8 mouse cellular contexts compared by ENCODE assay signal in genomic region chr2:69823129-69823677, GRCm38 (mm10). TPM values are rescaled to one million over a fixed set of nuclear protein-coding genes. Genes with fewer than 3 reads are reported as not detected.
DNase-seq lines count a peak whose midpoint lies in the region; ATAC-seq and TF ChIP-seq lines count a peak whose summit lies in the region.

No protein-coding gene starts in this region.

- H3K9me3 ChIP-seq in MEL (replicated peaks; ENCODE audit: insufficient read depth, low read length) = no peaks in the 10 kb centered on the region
- no peaks in the 10 kb centered on the region for H3K9me3 ChIP-seq in embryonic facial prominence, embryonic 12.5 days
- H3K9me3 ChIP-seq in limb, embryonic 13.5 days = no peaks in the 10 kb centered on the region
- H3K9me3 ChIP-seq in midbrain, embryonic 14.5 days (ENCODE audit: control insufficient read depth, low read length) = no peaks in the 10 kb centered on the region

- H3K4me3 ChIP-seq in MEL (ENCODE audit: control insufficient read depth in 1 of 2, insufficient read depth in 1 of 2, low read depth in 2 of 2, low read length in 2 of 2) = peak overlapping the region; percentile 60 to 92
- H3K4me3 ChIP-seq in embryonic facial prominence, embryonic 12.5 days = peak overlapping the region; percentile 90
- peak overlapping the region; percentile 87 for H3K4me3 ChIP-seq in limb, embryonic 13.5 days
- peak overlapping the region; percentile 82 for H3K4me3 ChIP-seq in midbrain, embryonic 14.5 days (replicated peaks; ENCODE audit: low read depth, low read length)

- H3K36me3 ChIP-seq in MEL (ENCODE audit: control insufficient read depth in 1 of 2, insufficient read depth in 2 of 2, low read length in 2 of 2) = peaks cover 0 to 28% of the 10 kb centered on the region in 2 experiments; a peak in 3 of 4 replicates
- peaks cover 10% of the 10 kb centered on the region for H3K36me3 ChIP-seq in embryonic facial prominence, embryonic 12.5 days
- H3K36me3 ChIP-seq in limb, embryonic 13.5 days = peaks cover 22% of the 10 kb centered on the region
- H3K36me3 ChIP-seq in midbrain, embryonic 14.5 days (ENCODE audit: control insufficient read depth, insufficient read depth, low read length) = peaks cover 5% of the 10 kb centered on the region; the same call in 1 of the 2 replicates

- WGBS in embryonic facial prominence, embryonic 12.5 days = 2% methylated on average over 44 of the region's 45 CpGs
- WGBS in limb, embryonic 13.5 days = 2% methylated on average over 45 of the region's 45 CpGs
- WGBS in midbrain, embryonic 14.5 days = 2% methylated on average over 45 of the region's 45 CpGs

- peaks cover 19 to 21% of the 10 kb centered on the region in 2 experiments for H3K4me1 ChIP-seq in MEL (ENCODE audit: control insufficient read depth in 1 of 2, insufficient read depth in 2 of 2, low read length in 2 of 2)
- H3K4me1 ChIP-seq in embryonic facial prominence, embryonic 12.5 days = 0 out of 2 replicates have a peak, but pooled peaks cover 2% of the 10 kb centered on the region
- H3K4me1 ChIP-seq in limb, embryonic 13.5 days = peaks cover 15% of the 10 kb centered on the region
- H3K4me1 ChIP-seq in midbrain, embryonic 14.5 days (ENCODE audit: control insufficient read depth, insufficient read depth, low read length) = peaks cover 31% of the 10 kb centered on the region

- H3K27me3 ChIP-seq in MEL (ENCODE audit: control insufficient read depth in 1 of 2, insufficient read depth in 2 of 2, low read length in 2 of 2) = no peaks in the 10 kb centered on the region
- H3K27me3 ChIP-seq in embryonic facial prominence, embryonic 12.5 days = no peaks in the 10 kb centered on the region
- H3K27me3 ChIP-seq in limb, embryonic 13.5 days = no peaks in the 10 kb centered on the region
- H3K27me3 ChIP-seq in midbrain, embryonic 14.5 days (ENCODE audit: control insufficient read depth, insufficient read depth, low read length) = no peaks in the 10 kb centered on the region

- TF ChIP-seq RAD21 in MEL (IDR thresholded peaks at IDR 0.05; ENCODE audit: low read depth, low read length) = no peak

- no peak for TF ChIP-seq EP300 in MEL (IDR thresholded peaks at IDR 0.05; ENCODE audit: low read depth in 1 of 2, low read length in 2 of 2)

- H3K9ac ChIP-seq in MEL (ENCODE audit: control insufficient read depth, low read depth, low read length, poor library complexity, severe bottlenecking) = peak overlapping the region; percentile 76
- H3K9ac ChIP-seq in embryonic facial prominence, embryonic 12.5 days = peak overlapping the region; percentile 96
- H3K9ac ChIP-seq in limb, embryonic 13.5 days = peak overlapping the region; percentile 95
- peak overlapping the region; percentile 98 for H3K9ac ChIP-seq in midbrain, embryonic 14.5 days (replicated peaks; ENCODE audit: low read length)

- TF ChIP-seq POLR2A in MEL (IDR thresholded peaks at IDR 0.05; ENCODE audit: control insufficient read depth in 1 of 2, insufficient read depth in 1 of 2, low read depth in 1 of 2, low read length in 2 of 2, poor library complexity in 1 of 2) = no peak

- H3K27ac ChIP-seq in MEL (ENCODE audit: control insufficient read depth, low read depth, low read length) = peak overlapping the region; percentile 73
- H3K27ac ChIP-seq in embryonic facial prominence, embryonic 12.5 days = peak overlapping the region; percentile 97
- peak overlapping the region; percentile 96 for H3K27ac ChIP-seq in limb, embryonic 13.5 days
- peak overlapping the region; percentile 96 for H3K27ac ChIP-seq in midbrain, embryonic 14.5 days (replicated peaks; ENCODE audit: low read depth, low read length)

- peak overlapping the region; percentile 74 for H3K4me2 ChIP-seq in embryonic facial prominence, embryonic 12.5 days (replicated peaks)
- peak overlapping the region; percentile 71 for H3K4me2 ChIP-seq in limb, embryonic 13.5 days (replicated peaks)
- peak overlapping the region; percentile 75 for H3K4me2 ChIP-seq in midbrain, embryonic 14.5 days (ENCODE audit: low read length)

- peak; percentile 20 for DNase-seq in kidney, adult 18-20 months
- no peak for DNase-seq in kidney, adult 11 months
- peak; percentile 60 for DNase-seq in MEL (ENCODE audit: low read depth, low spot score)
- peak; percentile 47 for DNase-seq in heart, postnatal 4 days
- peak; percentile 84 for DNase-seq in midbrain, embryonic 14.5 days
- peak; percentile 21 for DNase-seq in thymus, postnatal 25 days

- peaks cover 14% of the 10 kb centered on the region for H3K79me2 ChIP-seq in MEL (ENCODE audit: control insufficient read depth, insufficient read depth, low read length, poor library complexity)

- ATAC-seq in embryonic facial prominence, embryonic 12.5 days (ENCODE audit: insufficient number of reproducible peaks, insufficient read depth, low FRiP score, low TSS enrichment) = peak; percentile 70
- ATAC-seq in limb, embryonic 13.5 days (ENCODE audit: low FRiP score, low read depth) = peak; percentile 79
- ATAC-seq in midbrain, embryonic 14.5 days (ENCODE audit: low FRiP score, low TSS enrichment) = peak; percentile 80

- TF ChIP-seq CTCF in MEL (IDR thresholded peaks at IDR 0.05 in 2 of 3, conservative IDR thresholded peaks at IDR 0.05 in 1 of 3; ENCODE audit: control insufficient read depth in 1 of 3, insufficient read depth in 1 of 3, low read depth in 2 of 3, low read length in 3 of 3, poor library complexity in 1 of 3, severe bottlenecking in 1 of 3) = no peak

TF ChIP-seq in MEL, 35 proteins besides CTCF, POLR2A, EP300 and RAD21:
- TF ChIP-seq UBTF (IDR thresholded peaks at IDR 0.05; ENCODE audit: borderline replicate concordance, insufficient read depth, low read depth, low read length) = peak; percentile 86; the same call in 1 of the 2 replicates
- TF ChIP-seq ETS1 (IDR thresholded peaks at IDR 0.05; ENCODE audit: low read depth, low read length) = no peak
- 0 out of 2 replicates have a peak, but pooled peaks have one; percentile 19 for TF ChIP-seq SIN3A (IDR thresholded peaks at IDR 0.05; ENCODE audit: low read length)
- TF ChIP-seq HCFC1 (IDR thresholded peaks at IDR 0.05; ENCODE audit: low read depth, low read length) = 0 out of 2 replicates have a peak, but pooled peaks have one; percentile 28
- 0 out of 2 replicates have a peak, but pooled peaks have one; percentile 30 for TF ChIP-seq MAZ (IDR thresholded peaks at IDR 0.05; ENCODE audit: low read depth, low read length)

RNA-seq across cellular contexts. Expression of gene Klhl23, which starts 1.5 kb away (rescaled TPM):
- 24.8 and 27.6 TPM in 2 replicates for total RNA-seq in MEL (2012; rRNA removed)
- 100 to 1,000 TPM in 1 of 2 experiments, 10 to 100 TPM in 1; 31.4 to 238 TPM for polyA plus RNA-seq in MEL (2012; ENCODE audit: insufficient read depth in 1 of 2, insufficient read length in 2 of 2, low read depth in 1 of 2, low replicate concordance in 2 of 2, missing spikeins in 1 of 2)
- polyA plus RNA-seq in embryonic facial prominence, embryonic 12.5 days (2016; fragmentation: Nextera tagmentation; extraction: Ambion mirVana) = 35.4 and 36.1 TPM in 2 replicates
- 10 to 100 TPM; 56.7 to 62.7 TPM for total RNA-seq in heart, postnatal 4 days (2021)
- 29.2 and 31.6 TPM in 2 replicates for polyA plus RNA-seq in limb, embryonic 13.5 days (2015; fragmentation: Nextera tagmentation; extraction: Ambion mirVana)
- polyA plus RNA-seq in midbrain, embryonic 14.5 days (2014; fragmentation: Nextera tagmentation; extraction: Ambion mirVana) = 75.3 and 85.9 TPM in 2 replicates

RNA-seq across cellular contexts. Expression of gene Phospho2, which starts 33.8 kb away (rescaled TPM):
- 11.8 and 13.2 TPM in 2 replicates for total RNA-seq in MEL (2012; rRNA removed)
- 10 to 100 TPM in 1 of 2 experiments, not detected in 1; 13.2 TPM for polyA plus RNA-seq in MEL (2012; ENCODE audit: insufficient read depth in 1 of 2, insufficient read length in 2 of 2, low read depth in 1 of 2, low replicate concordance in 2 of 2, missing spikeins in 1 of 2)
- polyA plus RNA-seq in embryonic facial prominence, embryonic 12.5 days (2016; fragmentation: Nextera tagmentation; extraction: Ambion mirVana) = 25.0 and 27.9 TPM in 2 replicates
- total RNA-seq in heart, postnatal 4 days (2021) = 10 to 100 TPM; 12.2 to 15.3 TPM
- polyA plus RNA-seq in limb, embryonic 13.5 days (2015; fragmentation: Nextera tagmentation; extraction: Ambion mirVana) = 22.2 and 25.2 TPM in 2 replicates
- 33.4 and 49.4 TPM in 2 replicates for polyA plus RNA-seq in midbrain, embryonic 14.5 days (2014; fragmentation: Nextera tagmentation; extraction: Ambion mirVana)

RNA-seq across cellular contexts. Expression of gene Ccdc173, which starts 33.8 kb away (rescaled TPM):
- total RNA-seq in MEL (2012; rRNA removed) = 0.85 and 1.1 TPM in 2 replicates
- 1 to 10 TPM in 1 of 2 experiments, not detected in 1; 1.9 TPM for polyA plus RNA-seq in MEL (2012; ENCODE audit: insufficient read depth in 1 of 2, insufficient read length in 2 of 2, low read depth in 1 of 2, low replicate concordance in 2 of 2, missing spikeins in 1 of 2)
- polyA plus RNA-seq in embryonic facial prominence, embryonic 12.5 days (2016; fragmentation: Nextera tagmentation; extraction: Ambion mirVana) = 2.2 TPM in 2 replicates
- total RNA-seq in heart, postnatal 4 days (2021) = under 1 TPM; 0.43 to 0.99 TPM
- polyA plus RNA-seq in limb, embryonic 13.5 days (2015; fragmentation: Nextera tagmentation; extraction: Ambion mirVana) = 1.9 and 2.3 TPM in 2 replicates
- 2.5 and 3.0 TPM in 2 replicates for polyA plus RNA-seq in midbrain, embryonic 14.5 days (2014; fragmentation: Nextera tagmentation; extraction: Ambion mirVana)

RNA-seq across cellular contexts. Expression of gene Ssb, which starts 38.2 kb away (rescaled TPM):
- total RNA-seq in MEL (2012; rRNA removed) = 219 and 221 TPM in 2 replicates
- 1,000 to 10,000 TPM in 1 of 2 experiments, 100 to 1,000 TPM in 1; 357 to 1,377 TPM for polyA plus RNA-seq in MEL (2012; ENCODE audit: insufficient read depth in 1 of 2, insufficient read length in 2 of 2, low read depth in 1 of 2, low replicate concordance in 2 of 2, missing spikeins in 1 of 2)
- polyA plus RNA-seq in embryonic facial prominence, embryonic 12.5 days (2016; fragmentation: Nextera tagmentation; extraction: Ambion mirVana) = 339 and 371 TPM in 2 replicates
- 100 to 1,000 TPM; 112 to 114 TPM for total RNA-seq in heart, postnatal 4 days (2021)
- 379 and 400 TPM in 2 replicates for polyA plus RNA-seq in limb, embryonic 13.5 days (2015; fragmentation: Nextera tagmentation; extraction: Ambion mirVana)
- polyA plus RNA-seq in midbrain, embryonic 14.5 days (2014; fragmentation: Nextera tagmentation; extraction: Ambion mirVana) = 251 and 296 TPM in 2 replicates
